Mouse (Mus musculus) olfactory bulb, adult 2 months (tissue): Measurements from ENCODE around the gene Nat9.

Source experiments
- CTCF ChIP-seq: fragments of 200-500 bp; IDR thresholded peaks from 2 replicates; pipeline ENCODE4 v1.5.1; 2012; ENCODE audit warnings: low read depth, mild to moderate bottlenecking, low read length, moderate library complexity; ENCODE audit not compliant: insufficient read depth
- POLR2A ChIP-seq: fragments of 200-500 bp; IDR thresholded peaks from 2 replicates; pipeline ENCODE4 v1.6.1; 2012; ENCODE audit warnings: mild to moderate bottlenecking, low read depth, low read length, moderate library complexity; ENCODE audit not compliant: insufficient read depth

GRCm38 (mm10) chr11:115197558-115197957 is 9.9 kb upstream of the Nat9 start:
- TF ChIP-seq CTCF (no peak), POLR2A (no peak)
